Mouse (Mus musculus) adrenal gland, adult (tissue): ENCODE results near the gene Slc16a13.
A peak's percentile ranks its signal among the peaks of the same experiment; 100 is the strongest.

Experiments used
- DNase-seq, 2 experiments: peaks; one replicate each; pipeline ENCODE4 v3.0.0; 2022 to 2023; ENCODE audit warnings: low spot score in 1 of 2; ENCODE audit not compliant: inconsistent age in 2 of 2

Slc16a13 gene

GRCm38 (mm10) chr11:70212896-70213295 lies 8.0 kb downstream of the Slc16a13 start:
- peak; percentile 62 to 90 for DNase-seq

GRCm38 (mm10) chr11:70212423-70212822 lies 8.4 kb downstream of the Slc16a13 start, which contains the start of gene Slc16a11:
Gene Slc16a11, plus strand, starts transcription at chr11:70212752.
- no peak for DNase-seq

GRCm38 (mm10) chr11:70211972-70212371 lies 8.9 kb downstream of the Slc16a13 start:
- no peak for DNase-seq

- DNase-seq, result no peak
Measured at GRCm38 (mm10) chr11:70210681-70211080, 10.2 kb downstream of the Slc16a13 start.

- no peak for DNase-seq
Measured at GRCm38 (mm10) chr11:70208778-70209388, 12.0 kb downstream of the Slc16a13 start.

GRCm38 (mm10) chr11:70207283-70207682 lies 13.6 kb downstream of the Slc16a13 start:
- DNase-seq, result no peak

GRCm38 (mm10) chr11:70206801-70207200 lies 14.1 kb downstream of the Slc16a13 start:
- DNase-seq, result no peak

GRCm38 (mm10) chr11:70201691-70202090 lies 19.2 kb downstream of the Slc16a13 start:
- peak; percentile 80 to 93 for DNase-seq

GRCm38 (mm10) chr11:70200036-70200608 lies 20.7 kb downstream of the Slc16a13 start:
- DNase-seq, result no peak

GRCm38 (mm10) chr11:70199107-70199506 lies 21.8 kb downstream of the Slc16a13 start:
- no peak for DNase-seq

- no peak for DNase-seq
Measured at GRCm38 (mm10) chr11:70198332-70198731, 22.5 kb downstream of the Slc16a13 start.

- no peak for DNase-seq
Measured at GRCm38 (mm10) chr11:70193354-70194285, 27.2 kb downstream of the Slc16a13 start.

- no peak for DNase-seq
Measured at GRCm38 (mm10) chr11:70192157-70192556, 28.7 kb downstream of the Slc16a13 start.

- DNase-seq, result no peak
Measured at GRCm38 (mm10) chr11:70191188-70191587, 29.7 kb downstream of the Slc16a13 start.

- DNase-seq, result peak; percentile 61 to 89
Measured at GRCm38 (mm10) chr11:70189319-70190134, 31.3 kb downstream of the Slc16a13 start.

- no peak for DNase-seq
Measured at GRCm38 (mm10) chr11:70185120-70185519, 35.7 kb downstream of the Slc16a13 start.

- no peak for DNase-seq
Measured at GRCm38 (mm10) chr11:70180496-70180895, 40.4 kb downstream of the Slc16a13 start.

GRCm38 (mm10) chr11:70179401-70179800 lies 41.5 kb downstream of the Slc16a13 start:
- peak in 1 of 2 experiments; percentile 66 for DNase-seq

GRCm38 (mm10) chr11:70178756-70179155 lies 42.1 kb downstream of the Slc16a13 start:
- no peak for DNase-seq

- no peak for DNase-seq
Measured at GRCm38 (mm10) chr11:70178311-70178710, 42.6 kb downstream of the Slc16a13 start.

GRCm38 (mm10) chr11:70177647-70178046 lies 43.2 kb downstream of the Slc16a13 start:
- DNase-seq, result no peak
